8 mouse cellular contexts compared by ENCODE assay signal in the genomic region with DNA sequence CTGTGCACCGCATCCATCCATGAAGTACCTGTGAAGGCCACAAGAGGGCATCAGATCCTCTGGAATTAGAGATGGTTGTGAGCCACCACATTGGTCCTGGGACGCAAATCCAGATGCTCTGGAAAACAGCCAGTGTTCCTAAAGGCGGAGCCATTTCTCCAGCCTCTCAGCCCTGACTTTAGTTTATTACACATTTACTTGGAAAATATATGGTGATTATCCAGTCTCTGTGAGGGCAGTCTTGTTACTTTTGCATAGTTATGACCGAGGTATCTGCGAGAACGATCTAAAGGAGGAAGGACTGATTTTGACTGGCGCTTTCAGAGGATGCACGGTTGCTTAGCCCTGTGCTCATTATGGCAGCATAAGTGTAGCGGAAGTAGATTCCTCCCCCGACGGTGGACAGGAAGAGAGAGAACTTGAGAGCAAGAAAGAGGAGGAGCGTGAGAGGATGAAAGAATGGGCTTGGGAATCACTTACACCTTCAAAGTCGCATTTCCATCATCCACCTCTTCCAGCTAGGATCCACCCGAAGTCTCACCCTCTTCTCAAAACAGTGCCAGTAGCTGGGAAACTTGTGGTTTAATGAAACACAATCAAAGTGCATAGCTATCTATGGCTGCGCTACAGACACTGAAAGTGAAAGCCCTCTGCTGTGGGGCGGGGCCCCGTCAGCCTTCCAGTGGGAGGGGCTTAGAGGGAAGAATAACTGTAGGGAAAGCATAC. TPM values are rescaled to one million over a fixed set of nuclear protein-coding genes. Genes with fewer than 3 reads are reported as not detected.
DNase-seq lines count a peak whose midpoint lies in the region; ATAC-seq and TF ChIP-seq lines count a peak whose summit lies in the region.

No protein-coding gene starts in this region.

- peak; percentile 94 for ATAC-seq in hindbrain, postnatal 0 days
- ATAC-seq in megakaryocyte, adult 5-6 weeks (ENCODE audit: poor library complexity, severe bottlenecking), result peak; percentile 91

- H3K9ac ChIP-seq in hindbrain, postnatal 0 days (replicated peaks; ENCODE audit: low read length), result 0 out of 2 replicates have a peak overlapping the region, but pooled peaks have one; percentile 9

- no peaks in the 10 kb centered on the region for H3K36me3 ChIP-seq in hindbrain, postnatal 0 days (ENCODE audit: insufficient read depth, low read length)

- TF ChIP-seq CTCF in hindbrain, postnatal 0 days (IDR thresholded peaks at IDR 0.05; ENCODE audit: low read depth), result peak; percentile 91
- TF ChIP-seq CTCF in left cerebral cortex, adult 2 months (IDR thresholded peaks at IDR 0.05), result peak; percentile 90

- intact Hi-C loops in left cerebral cortex, adult 2 months (cut with DNase I), result loop anchor here (2.0 to 10.0 kb wide), 3 partner anchors 99 to 1033 kb away; a partner anchor contains a TSS

- peak overlapping the region; percentile 69 for H3K4me2 ChIP-seq in hindbrain, postnatal 0 days (ENCODE audit: low read depth, low read length)

- no peaks in the 10 kb centered on the region for H3K27me3 ChIP-seq in hindbrain, postnatal 0 days (ENCODE audit: insufficient read depth, low read length)

- peak overlapping the region; percentile 35 for H3K4me3 ChIP-seq in hindbrain, postnatal 0 days (ENCODE audit: low read length)
- peak overlapping the region; percentile 48 for H3K4me3 ChIP-seq in left cerebral cortex, adult 2 months

- DNase-seq in ZHBTc4 (ENCODE audit: low read depth, low spot score), result peak; percentile 80
- DNase-seq in cerebellum, postnatal 36 days, result peak; percentile 62 to 80
- DNase-seq in gastrocnemius, adult 18-20 months (ENCODE audit: low spot score), result peak; percentile 89
- peak; percentile 95 for DNase-seq in hindbrain, postnatal 0 days (ENCODE audit: low spot score)
- peak; percentile 76 to 77 for DNase-seq in left cerebral cortex, adult 2 months (ENCODE audit: extremely low spot score in 1 of 2, low spot score in 2 of 2)
- peak; percentile 88 to 91 for DNase-seq in right cerebral cortex, adult 2 months (ENCODE audit: low spot score in 2 of 2)
- DNase-seq in yolk sac, embryonic 10.5 days (ENCODE audit: low spot score), result peak; percentile 73

- H3K4me1 ChIP-seq in hindbrain, postnatal 0 days (ENCODE audit: insufficient read depth, low read length), result no peaks in the 10 kb centered on the region

- WGBS in hindbrain, postnatal 0 days, result 12% methylated on average over 17 of the region's 17 CpGs

- H3K9me3 ChIP-seq in hindbrain, postnatal 0 days (ENCODE audit: low read length), result no peaks in the 10 kb centered on the region

- peak overlapping the region; percentile 62 for H3K27ac ChIP-seq in hindbrain, postnatal 0 days
- peak overlapping the region; percentile 38; the same call in 1 of the 2 replicates for H3K27ac ChIP-seq in left cerebral cortex, adult 2 months

RNA-seq across cellular contexts. Expression of a gene that starts 26.5 kb away (rescaled TPM):
- total RNA-seq in gastrocnemius, adult 18-20 months (2021), result 1 to 10 TPM in 1 of 2 experiments, under 1 TPM in 1; 0.91 to 1.4 TPM
- total RNA-seq in hindbrain, postnatal 0 days (2014; rRNA removed), result 1.6 and 3.2 TPM in 2 replicates
- 2.7 and 3.5 TPM in 2 replicates for polyA plus RNA-seq in hindbrain, postnatal 0 days (2015; fragmentation: Nextera tagmentation; extraction: Ambion mirVana)
- total RNA-seq in left cerebral cortex, adult 2 months (2021), result under 1 TPM; 0.18 to 0.89 TPM
- total RNA-seq in megakaryocyte, adult 5-6 weeks (2015), result 25.0 and 26.8 TPM in 2 replicates
- total RNA-seq in megakaryocyte, adult 5-6 weeks (2017), result 14.2 and 20.7 TPM in 2 replicates

RNA-seq across cellular contexts. Expression of a gene that starts 27.8 kb away (rescaled TPM):
- under 1 TPM; 0.57 to 0.74 TPM for total RNA-seq in gastrocnemius, adult 18-20 months (2021)
- total RNA-seq in hindbrain, postnatal 0 days (2014; rRNA removed), result 42.1 and 58.2 TPM in 2 replicates
- 55.4 and 60.7 TPM in 2 replicates for polyA plus RNA-seq in hindbrain, postnatal 0 days (2015; fragmentation: Nextera tagmentation; extraction: Ambion mirVana)
- 10 to 100 TPM; 18.0 to 18.5 TPM for total RNA-seq in left cerebral cortex, adult 2 months (2021)
- total RNA-seq in megakaryocyte, adult 5-6 weeks (2015), result 1.0 and 1.7 TPM in 2 replicates
- 1.2 and 3.3 TPM in 2 replicates for total RNA-seq in megakaryocyte, adult 5-6 weeks (2017)

Comparison
In these comparisons a context has a peak if more than half of its experiments do, and no peak if none do; other contexts are left out.
1. Peak in every context shown above with its lines: DNase-seq, ATAC-seq, H3K4me3 ChIP-seq and H3K27ac ChIP-seq.
2. RNA of a gene that starts 27.8 kb away (total RNA-seq): 42.1 to 58.2 TPM in hindbrain, postnatal 0 days and 18.0 to 18.5 TPM in left cerebral cortex, adult 2 months; 1.0 to 3.3 TPM in megakaryocyte, adult 5-6 weeks and 0.57 to 0.74 TPM in gastrocnemius, adult 18-20 months; every median in the first group is over 4 times any median in the second.